ENCODE assay signal across 8 mouse cellular contexts in genomic region chr7:37623903-37624758, GRCm38 (mm10).
DNase-seq lines count a peak whose midpoint lies in the region; ATAC-seq and TF ChIP-seq lines count a peak whose summit lies in the region.

No protein-coding gene starts in this region.

- peak overlapping the region; percentile 70 for H3K9ac ChIP-seq in forebrain, embryonic 16.5 days (replicated peaks; ENCODE audit: low read depth, low read length)
- H3K9ac ChIP-seq in lung, embryonic 15.5 days: peak overlapping the region; percentile 36

- no peaks in the 10 kb centered on the region for H3K36me3 ChIP-seq in E14TG2a.4 (ENCODE audit: insufficient read depth, low read length)
- no peaks in the 10 kb centered on the region for H3K36me3 ChIP-seq in forebrain, embryonic 16.5 days (ENCODE audit: control insufficient read depth, insufficient read depth)
- no peaks in the 10 kb centered on the region for H3K36me3 ChIP-seq in lung, embryonic 15.5 days

- DNase-seq in cerebellum, adult 18-20 months: peak; percentile 78 to 93
- peak; percentile 75 to 79 for DNase-seq in layer of hippocampus, postnatal 10 days (ENCODE audit: low spot score in 2 of 2)
- peak; percentile 25 for DNase-seq in ovary, postnatal 14 days (ENCODE audit: low spot score)
- no peak for DNase-seq in yolk sac, embryonic 10.5 days (ENCODE audit: low spot score)

- WGBS in forebrain, embryonic 16.5 days: under 1% methylated on average over 52 of the region's 62 CpGs
- 1% methylated on average over 61 of the region's 62 CpGs for WGBS in lung, embryonic 15.5 days

- peaks cover 9% of the 10 kb centered on the region for H3K9me3 ChIP-seq in E14TG2a.4 (ENCODE audit: low read length)
- H3K9me3 ChIP-seq in forebrain, embryonic 16.5 days (ENCODE audit: control insufficient read depth, low read length): no peaks in the 10 kb centered on the region
- no peaks in the 10 kb centered on the region for H3K9me3 ChIP-seq in lung, embryonic 15.5 days

- H3K4me3 ChIP-seq in E14TG2a.4 (replicated peaks; ENCODE audit: low read length): peak overlapping the region; percentile 62
- peak overlapping the region; percentile 53 for H3K4me3 ChIP-seq in forebrain, embryonic 16.5 days (replicated peaks; ENCODE audit: low read length)
- H3K4me3 ChIP-seq in lung, embryonic 15.5 days: peak overlapping the region; percentile 48

- H3K27ac ChIP-seq in forebrain, embryonic 16.5 days (ENCODE audit: low read length): peak overlapping the region; percentile 51
- H3K27ac ChIP-seq in lung, embryonic 15.5 days: no peak overlapping the region

- peaks cover 56% of the 10 kb centered on the region for H3K27me3 ChIP-seq in E14TG2a.4 (ENCODE audit: insufficient read depth, low read length)
- no peaks in the 10 kb centered on the region for H3K27me3 ChIP-seq in forebrain, embryonic 16.5 days (replicated peaks; ENCODE audit: control insufficient read depth, insufficient read depth, low read length)
- peaks cover 18% of the 10 kb centered on the region; the same call in 1 of the 2 replicates for H3K27me3 ChIP-seq in lung, embryonic 15.5 days

- ATAC-seq in forebrain, embryonic 16.5 days: peak; percentile 58
- peak; percentile 47; a peak in 3 of 4 replicates for ATAC-seq in hematopoietic stem cell, adult 5-6 weeks (replicated peaks in 1 of 2; ENCODE audit: insufficient read depth in 1 of 2, low FRiP score in 2 of 2, low TSS enrichment in 1 of 2, low read depth in 1 of 2, poor library complexity in 2 of 2, severe bottlenecking in 2 of 2)
- ATAC-seq in lung, embryonic 15.5 days (ENCODE audit: borderline replicate concordance, extremely low read depth, low FRiP score, low TSS enrichment): peak; percentile 67

- TF ChIP-seq CTCF in E14TG2a.4 (conservative IDR thresholded peaks at IDR 0.05; ENCODE audit: low read length): no peak

- H3K4me2 ChIP-seq in forebrain, embryonic 16.5 days (ENCODE audit: low read length): peak overlapping the region; percentile 85
- peak overlapping the region; percentile 92 for H3K4me2 ChIP-seq in lung, embryonic 15.5 days

- peaks cover 15% of the 10 kb centered on the region for H3K4me1 ChIP-seq in E14TG2a.4 (replicated peaks; ENCODE audit: low read depth, low read length)
- peaks cover 36% of the 10 kb centered on the region for H3K4me1 ChIP-seq in forebrain, embryonic 16.5 days (replicated peaks; ENCODE audit: control insufficient read depth, insufficient read depth, low read length)
- peaks cover 10% of the 10 kb centered on the region; the same call in 1 of the 2 replicates for H3K4me1 ChIP-seq in lung, embryonic 15.5 days
